Mouse (Mus musculus) lung, embryonic 14.5 days (tissue): ENCODE results near the gene Ptch1. TPM values are rescaled to one million over a fixed set of nuclear protein-coding genes. Genes with fewer than 3 reads are reported as not detected.
A peak's percentile ranks its signal among the peaks of the same experiment; 100 is the strongest.

Experiments used
- ATAC-seq: fragments of 200-750 bp; cut with Nextera tagmentation; 2 replicates; pipeline ENCODE4 v1.8.0; 2017; ENCODE audit warnings: mild to moderate bottlenecking, moderate TSS enrichment, moderate library complexity; ENCODE audit not compliant: insufficient read depth
- DNase-seq: peaks from one replicate; pipeline ENCODE4 v3.0.0-alpha.2; 2015
- H3K27ac ChIP-seq: fragments of 300-500 bp; sonication (generic); 2 replicates; pipeline ENCODE4 v1.5.1; 2014; ENCODE audit warnings: low read depth, mild to moderate bottlenecking, moderate library complexity
- H3K27me3 ChIP-seq: fragments of 300-500 bp; sonication (generic); 2 replicates; pipeline ENCODE4 v1.6.1; 2014; ENCODE audit warnings: low read length, control low read depth; ENCODE audit not compliant: insufficient read depth
- H3K36me3 ChIP-seq: fragments of 300-500 bp; sonication (generic); 2 replicates; pipeline ENCODE4 v1.6.1; 2014; ENCODE audit warnings: control low read depth; ENCODE audit not compliant: insufficient read depth
- H3K4me1 ChIP-seq: fragments of 300-500 bp; sonication (generic); 2 replicates; pipeline ENCODE4 v1.6.1; 2014; ENCODE audit warnings: antibody characterized with exemption, control low read depth; ENCODE audit not compliant: insufficient read depth
- H3K4me2 ChIP-seq: fragments of 300-500 bp; sonication (generic); 2 replicates; pipeline ENCODE4 v1.6.1; 2014; ENCODE audit warnings: mild to moderate bottlenecking
- H3K4me3 ChIP-seq: fragments of 300-500 bp; sonication (generic); 2 replicates; pipeline ENCODE4 v1.5.1; 2014; ENCODE audit warnings: low read depth, low read length
- H3K9ac ChIP-seq: fragments of 300-500 bp; sonication (generic); 2 replicates; pipeline ENCODE4 v1.6.1; 2014
- H3K9me3 ChIP-seq: fragments of 300-500 bp; sonication (generic); 2 replicates; pipeline ENCODE4 v1.6.1; 2016; ENCODE audit warnings: low read depth, low read length, control low read depth
- CTCF ChIP-seq: IDR thresholded peaks from 2 replicates; pipeline ENCODE4 v1.5.1; 2016; ENCODE audit warnings: antibody characterized with exemption, low read depth
- WGBS: fragments of 180-500 bp; shearing (Covaris S2); extraction: QIAGEN DNeasy Blood & Tissue Kit; methylation state at CpG from one replicate; pipeline ENCODE4 v1.1.7; 2014; 5-methylcytosine and 5-hydroxymethylcytosine counted together
- polyA plus RNA-seq: library from polyadenylated mRNA; unstranded; fragments of >200 nt; fragmentation: Nextera tagmentation; extraction: Ambion mirVana; gene quantifications from 2 replicates; pipeline ENCODE4 v1.2.1, GENCODE M21; 2014

Ptch1 gene
- polyA plus RNA-seq, 1 experiment from 2014 or later = 68.6 TPM

- ATAC-seq (no peak), DNase-seq (no peak)
- Histone ChIP-seq H3K4me1 (peaks cover 80% of the 10 kb centered on the region), H3K36me3 (peaks cover 74% of the 10 kb centered on the region), H3K4me2 (peak overlapping the region; percentile 91), H3K27ac (0 out of 2 replicates have a peak overlapping the region, but pooled peaks have one; percentile 21), H3K27me3 (no peaks in the 10 kb centered on the region), H3K9me3 (no peaks in the 10 kb centered on the region), H3K9ac (peak overlapping the region; percentile 13), H3K4me3 (no peak overlapping the region)
- 48% methylated on average over 11 of the region's 11 CpGs for WGBS
- no peak for TF ChIP-seq CTCF
Observed at GRCm38 (mm10) chr13:63554569-63554968, 18.8 kb downstream of the Ptch1 start.

GRCm38 (mm10) chr13:63553436-63553835 is 20.0 kb downstream of the Ptch1 start:
- Histone ChIP-seq H3K9ac (no peak overlapping the region; the same call in 1 of the 2 replicates), H3K27me3 (no peaks in the 10 kb centered on the region)
- 33% methylated on average over 5 of the region's 5 CpGs for WGBS

GRCm38 (mm10) chr13:63552291-63552932 is 21.0 kb downstream of the Ptch1 start:
- H3K9ac ChIP-seq = no peak overlapping the region; the same call in 1 of the 2 replicates
- H3K9me3 ChIP-seq = no peaks in the 10 kb centered on the region
- H3K4me1 ChIP-seq = peaks cover 72% of the 10 kb centered on the region
- H3K36me3 ChIP-seq = peaks cover 75% of the 10 kb centered on the region
- peak overlapping the region; percentile 91; the same call in 1 of the 2 replicates for H3K4me2 ChIP-seq
- H3K27me3 ChIP-seq = no peaks in the 10 kb centered on the region
- H3K27ac ChIP-seq = peak overlapping the region; percentile 43; the same call in 1 of the 2 replicates
- no peak for TF ChIP-seq CTCF
- 0 out of 2 replicates have a peak overlapping the region, but pooled peaks have one; percentile 3 for H3K4me3 ChIP-seq
- ATAC-seq = no peak
- WGBS = 55% methylated on average over 10 of the region's 10 CpGs
- no peak for DNase-seq

More at GRCm38 (mm10) chr13:63553436-63553835, 20.0 kb downstream of the Ptch1 start:
- DNase-seq = no peak
- Histone ChIP-seq H3K27ac (peak overlapping the region; percentile 48; the same call in 1 of the 2 replicates), H3K4me2 (peak overlapping the region; percentile 91), H3K4me1 (peaks cover 76% of the 10 kb centered on the region), H3K36me3 (peaks cover 74% of the 10 kb centered on the region), H3K4me3 (0 out of 2 replicates have a peak overlapping the region, but pooled peaks have one; percentile 3), H3K9me3 (no peaks in the 10 kb centered on the region)
- no peak for TF ChIP-seq CTCF
- no peak for ATAC-seq

- Histone ChIP-seq H3K4me3 (no peak overlapping the region), H3K9ac (no peak overlapping the region), H3K4me2 (peak overlapping the region; percentile 91; the same call in 1 of the 2 replicates), H3K36me3 (peaks cover 74% of the 10 kb centered on the region), H3K4me1 (peaks cover 65% of the 10 kb centered on the region), H3K9me3 (no peaks in the 10 kb centered on the region), H3K27me3 (no peaks in the 10 kb centered on the region), H3K27ac (0 out of 2 replicates have a peak overlapping the region, but pooled peaks have one; percentile 5)
- ATAC-seq (no peak), DNase-seq (no peak)
- TF ChIP-seq CTCF = no peak; the same call in 1 of the 2 replicates
- 55% methylated on average over 10 of the region's 10 CpGs for WGBS
Observed at GRCm38 (mm10) chr13:63551552-63552290, 21.7 kb downstream of the Ptch1 start.

GRCm38 (mm10) chr13:63550367-63550766 is 23.0 kb downstream of the Ptch1 start:
- no peak overlapping the region; the same call in 1 of the 2 replicates for H3K4me2 ChIP-seq
- ATAC-seq = no peak
- H3K4me1 ChIP-seq = peaks cover 58% of the 10 kb centered on the region
- no peaks in the 10 kb centered on the region for H3K27me3 ChIP-seq
- H3K4me3 ChIP-seq = no peak overlapping the region
- no peak overlapping the region for H3K27ac ChIP-seq
- no peak overlapping the region for H3K9ac ChIP-seq
- H3K9me3 ChIP-seq = no peaks in the 10 kb centered on the region
- H3K36me3 ChIP-seq = peaks cover 88% of the 10 kb centered on the region
- no peak for TF ChIP-seq CTCF
- DNase-seq = no peak
- WGBS = 42% methylated on average over 5 of the region's 5 CpGs

- DNase-seq = no peak
- H3K4me3 ChIP-seq = no peak overlapping the region; the same call in 1 of the 2 replicates
- 17% methylated on average over 5 of the region's 5 CpGs for WGBS
- H3K27ac ChIP-seq = peak overlapping the region; percentile 1
- H3K27me3 ChIP-seq = no peaks in the 10 kb centered on the region
- H3K36me3 ChIP-seq = peaks cover 93% of the 10 kb centered on the region
- peak overlapping the region; percentile 27; the same call in 1 of the 2 replicates for H3K4me2 ChIP-seq
- 0 out of 2 replicates have a peak, but pooled peaks have one; percentile 3 for TF ChIP-seq CTCF
- no peaks in the 10 kb centered on the region for H3K9me3 ChIP-seq
- no peak overlapping the region for H3K9ac ChIP-seq
- peaks cover 55% of the 10 kb centered on the region for H3K4me1 ChIP-seq
- ATAC-seq = no peak
Observed at GRCm38 (mm10) chr13:63549210-63549609, 24.2 kb downstream of the Ptch1 start.

- WGBS = 55% methylated on average over 4 of the region's 4 CpGs
- ATAC-seq (no peak), DNase-seq (no peak)
- TF ChIP-seq CTCF = no peak
- Histone ChIP-seq H3K4me3 (no peak overlapping the region), H3K9ac (no peak overlapping the region), H3K9me3 (no peaks in the 10 kb centered on the region), H3K27ac (peak overlapping the region; percentile 8; the same call in 1 of the 2 replicates), H3K4me2 (peak overlapping the region; percentile 20; the same call in 1 of the 2 replicates), H3K36me3 (peaks cover 96% of the 10 kb centered on the region), H3K27me3 (no peaks in the 10 kb centered on the region), H3K4me1 (peaks cover 52% of the 10 kb centered on the region)
Observed at GRCm38 (mm10) chr13:63548571-63548970, 24.8 kb downstream of the Ptch1 start.
